15 mouse cellular contexts compared by ENCODE assay signal in the genomic region with DNA sequence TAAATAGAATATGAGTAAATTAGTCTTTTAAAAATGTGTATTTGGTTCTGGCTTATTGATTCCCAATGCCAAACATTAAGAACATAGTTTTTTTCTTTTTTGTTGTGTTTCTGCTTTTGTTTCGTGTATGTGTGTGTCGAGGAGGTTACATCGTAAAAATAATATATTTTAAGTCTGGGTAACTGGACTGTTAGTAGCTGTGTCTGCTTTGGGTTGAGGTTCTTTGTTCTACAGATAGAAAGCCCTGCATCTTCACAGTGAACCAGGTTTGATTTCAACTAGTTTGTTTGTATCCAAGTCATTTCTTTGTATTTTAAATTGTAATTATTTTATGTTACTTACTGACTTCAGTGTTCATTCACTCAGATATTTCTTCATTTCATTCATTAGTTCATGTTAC. TPM values are rescaled to one million over a fixed set of nuclear protein-coding genes. Genes with fewer than 3 reads are reported as not detected.
A peak's percentile ranks its signal among the peaks of the same experiment; 100 is the strongest.
DNase-seq lines count a peak whose midpoint lies in the region; ATAC-seq lines count a peak whose summit lies in the region.
"Had no signal": no experiment of that assay in that cellular context is flagged by ENCODE, and none has a peak within 500 bp of the region (broad histone marks: within the 10 kb centered on the region; RNA-seq: fewer than 3 reads in every experiment).

No protein-coding gene starts in this region.

- WGBS in heart, embryonic 12.5 days, result 79% methylated on average over 3 of the region's 3 CpGs
- WGBS in midbrain, embryonic 12.5 days, result 86% methylated on average over 3 of the region's 3 CpGs
- whole genome bisulfite sequencing in midbrain, embryonic 11.5 days, result 91% methylated on average over 3 of the region's 3 CpGs
- WGBS in hindbrain, embryonic 16.5 days, result 53% methylated on average over 3 of the region's 3 CpGs
- 52% methylated on average over 3 of the region's 3 CpGs for WGBS in neural tube, embryonic 15.5 days

- H3K4me3 ChIP-seq in heart, embryonic 12.5 days, result no peak overlapping the region
- H3K4me3 ChIP-seq in midbrain, embryonic 12.5 days, result no peak overlapping the region
- H3K4me3 ChIP-seq in midbrain, embryonic 11.5 days (ENCODE audit: low read depth, low read length), result no peak overlapping the region
- peak overlapping the region; percentile 39 for H3K4me3 ChIP-seq in hindbrain, embryonic 16.5 days (ENCODE audit: low read length)
- H3K4me3 ChIP-seq in neural tube, embryonic 15.5 days (replicated peaks), result peak overlapping the region; percentile 52
- H3K4me3 ChIP-seq: lung, embryonic 15.5 days; stomach, embryonic 15.5 days had no signal

- no peaks in the 10 kb centered on the region for H3K27me3 ChIP-seq in heart, embryonic 12.5 days (replicated peaks)
- no peaks in the 10 kb centered on the region for H3K27me3 ChIP-seq in midbrain, embryonic 12.5 days
- H3K27me3 ChIP-seq in midbrain, embryonic 11.5 days (ENCODE audit: control insufficient read depth, insufficient read depth, low read length), result no peaks in the 10 kb centered on the region
- H3K27me3 ChIP-seq in hindbrain, embryonic 16.5 days (replicated peaks; ENCODE audit: control insufficient read depth, insufficient read depth, low read length), result no peaks in the 10 kb centered on the region
- H3K27me3 ChIP-seq in neural tube, embryonic 15.5 days (replicated peaks), result no peaks in the 10 kb centered on the region
- H3K27me3 ChIP-seq: lung, embryonic 15.5 days; stomach, embryonic 15.5 days had no signal

- H3K9ac ChIP-seq in heart, embryonic 12.5 days, result no peak overlapping the region
- H3K9ac ChIP-seq in midbrain, embryonic 12.5 days (replicated peaks), result no peak overlapping the region
- no peak overlapping the region for H3K9ac ChIP-seq in midbrain, embryonic 11.5 days (ENCODE audit: low read length)
- peak overlapping the region; percentile 62; the same call in 1 of the 2 replicates for H3K9ac ChIP-seq in hindbrain, embryonic 16.5 days (ENCODE audit: low read depth, low read length)
- H3K9ac ChIP-seq in neural tube, embryonic 15.5 days (replicated peaks), result peak overlapping the region; percentile 68
- H3K9ac ChIP-seq: lung, embryonic 15.5 days; stomach, embryonic 15.5 days had no signal

- no peak for ATAC-seq in heart, embryonic 12.5 days (ENCODE audit: insufficient number of reproducible peaks, low FRiP score)
- ATAC-seq in midbrain, embryonic 12.5 days (ENCODE audit: low FRiP score, low read depth), result 0 out of 2 replicates have a peak, but pooled peaks have one; percentile 34
- ATAC-seq in midbrain, embryonic 11.5 days (ENCODE audit: low FRiP score), result no peak
- ATAC-seq in hindbrain, embryonic 16.5 days, result peak; percentile 66
- peak; percentile 56; the same call in 1 of the 2 replicates for ATAC-seq in neural tube, embryonic 15.5 days (ENCODE audit: low FRiP score)

- H3K9me3 ChIP-seq in heart, embryonic 12.5 days (replicated peaks), result no peaks in the 10 kb centered on the region
- no peaks in the 10 kb centered on the region for H3K9me3 ChIP-seq in midbrain, embryonic 12.5 days
- no peaks in the 10 kb centered on the region for H3K9me3 ChIP-seq in midbrain, embryonic 11.5 days (ENCODE audit: control insufficient read depth, low read length)
- H3K9me3 ChIP-seq in hindbrain, embryonic 16.5 days (ENCODE audit: control insufficient read depth, low read length), result no peaks in the 10 kb centered on the region
- no peaks in the 10 kb centered on the region for H3K9me3 ChIP-seq in neural tube, embryonic 15.5 days (replicated peaks)
- H3K9me3 ChIP-seq: lung, embryonic 15.5 days; stomach, embryonic 15.5 days had no signal

- H3K4me2 ChIP-seq in heart, embryonic 12.5 days, result peak overlapping the region; percentile 61; the same call in 1 of the 2 replicates
- H3K4me2 ChIP-seq in midbrain, embryonic 12.5 days (replicated peaks), result peak overlapping the region; percentile 29; the same call in 1 of the 2 replicates
- no peak overlapping the region for H3K4me2 ChIP-seq in midbrain, embryonic 11.5 days
- peak overlapping the region; percentile 21 for H3K4me2 ChIP-seq in hindbrain, embryonic 16.5 days (ENCODE audit: low read length)
- peak overlapping the region; percentile 50 for H3K4me2 ChIP-seq in neural tube, embryonic 15.5 days
- H3K4me2 ChIP-seq: lung, embryonic 15.5 days; stomach, embryonic 15.5 days had no signal

- peaks cover 8% of the 10 kb centered on the region; the same call in 1 of the 2 replicates for H3K36me3 ChIP-seq in heart, embryonic 12.5 days
- H3K36me3 ChIP-seq in midbrain, embryonic 12.5 days, result 0 out of 2 replicates have a peak, but pooled peaks cover 1% of the 10 kb centered on the region
- H3K36me3 ChIP-seq in midbrain, embryonic 11.5 days (ENCODE audit: control insufficient read depth, insufficient read depth, low read length), result no peaks in the 10 kb centered on the region
- H3K36me3 ChIP-seq in hindbrain, embryonic 16.5 days (ENCODE audit: control insufficient read depth, insufficient read depth, low read length), result no peaks in the 10 kb centered on the region
- H3K36me3 ChIP-seq in neural tube, embryonic 15.5 days, result peaks cover 2% of the 10 kb centered on the region; the same call in 1 of the 2 replicates
- H3K36me3 ChIP-seq: lung, embryonic 15.5 days; stomach, embryonic 15.5 days had no signal

- no peak overlapping the region for H3K27ac ChIP-seq in heart, embryonic 12.5 days (ENCODE audit: poor library complexity, severe bottlenecking)
- H3K27ac ChIP-seq in midbrain, embryonic 12.5 days (replicated peaks), result peak overlapping the region; percentile 83; the same call in 1 of the 2 replicates
- no peak overlapping the region for H3K27ac ChIP-seq in midbrain, embryonic 11.5 days (ENCODE audit: low read depth, low read length)
- H3K27ac ChIP-seq in hindbrain, embryonic 16.5 days (ENCODE audit: low read depth, low read length), result peak overlapping the region; percentile 77; the same call in 1 of the 2 replicates
- peak overlapping the region; percentile 91 for H3K27ac ChIP-seq in neural tube, embryonic 15.5 days (replicated peaks)
- H3K27ac ChIP-seq: lung, embryonic 15.5 days; stomach, embryonic 15.5 days had no signal

- H3K4me1 ChIP-seq in heart, embryonic 12.5 days (replicated peaks), result peaks cover 8% of the 10 kb centered on the region
- H3K4me1 ChIP-seq in midbrain, embryonic 12.5 days, result no peaks in the 10 kb centered on the region
- no peaks in the 10 kb centered on the region for H3K4me1 ChIP-seq in midbrain, embryonic 11.5 days (ENCODE audit: control insufficient read depth, insufficient read depth, low read length)
- no peaks in the 10 kb centered on the region for H3K4me1 ChIP-seq in hindbrain, embryonic 16.5 days (ENCODE audit: control insufficient read depth, insufficient read depth, low read depth, low read length)
- H3K4me1 ChIP-seq in neural tube, embryonic 15.5 days, result peaks cover 9% of the 10 kb centered on the region; the same call in 1 of the 2 replicates
- H3K4me1 ChIP-seq: lung, embryonic 15.5 days; stomach, embryonic 15.5 days had no signal

- intact Hi-C loops in heart, postnatal 10 days (cut with DNase I), result loop anchor here (10.0 kb wide), 1 partner anchor 339 kb away; no protein-coding TSS in a partner anchor

- DNase-seq in heart, postnatal 10 days, result no peak
- DNase-seq in midbrain, embryonic 11.5 days (ENCODE audit: low spot score, missing footprints), result no peak
- DNase-seq in kidney, adult 8-10 months, result no peak
- DNase-seq: adrenal gland, postnatal 36 days; kidney, adult 2 months; kidney, postnatal 4 days; thymus, postnatal 14 days had no signal

RNA-seq across cellular contexts. Expression of gene Gpr22, which starts 0.3 kb away (rescaled TPM):
- 14.2 and 17.5 TPM in 2 replicates for polyA plus RNA-seq in heart, embryonic 12.5 days (2016; fragmentation: Nextera tagmentation; extraction: Ambion mirVana)
- 10 to 100 TPM; 11.7 to 16.0 TPM for total RNA-seq in heart, postnatal 10 days (2021)
- polyA plus RNA-seq in midbrain, embryonic 12.5 days (2016; fragmentation: Nextera tagmentation; extraction: Ambion mirVana), result 9.0 and 11.4 TPM in 2 replicates
- 6.2 and 8.4 TPM in 2 replicates for polyA plus RNA-seq in midbrain, embryonic 11.5 days (2014; fragmentation: Nextera tagmentation; extraction: Ambion mirVana)
- 17.6 and 17.7 TPM in 2 replicates for polyA plus RNA-seq in hindbrain, embryonic 16.5 days (2015; fragmentation: Nextera tagmentation; extraction: Ambion mirVana)
- polyA plus RNA-seq in neural tube, embryonic 15.5 days (2015; fragmentation: Nextera tagmentation; extraction: Ambion mirVana), result 19.6 and 22.4 TPM in 2 replicates
- total RNA-seq: gastrocnemius, adult 18-20 months; liver, adult 2 months had no signal
- polyA plus RNA-seq: liver, adult 2 months had no signal

RNA-seq across cellular contexts. Expression of gene Cog5, which starts 59.4 kb away (rescaled TPM):
- 33.5 and 34.2 TPM in 2 replicates for polyA plus RNA-seq in heart, embryonic 12.5 days (2016; fragmentation: Nextera tagmentation; extraction: Ambion mirVana)
- 10 to 100 TPM; 54.9 to 69.8 TPM for total RNA-seq in heart, postnatal 10 days (2021)
- polyA plus RNA-seq in midbrain, embryonic 12.5 days (2016; fragmentation: Nextera tagmentation; extraction: Ambion mirVana), result 33.5 TPM in 2 replicates
- polyA plus RNA-seq in midbrain, embryonic 11.5 days (2014; fragmentation: Nextera tagmentation; extraction: Ambion mirVana), result 34.3 and 41.6 TPM in 2 replicates
- polyA plus RNA-seq in hindbrain, embryonic 16.5 days (2015; fragmentation: Nextera tagmentation; extraction: Ambion mirVana), result 20.7 and 26.4 TPM in 2 replicates
- 27.4 and 28.6 TPM in 2 replicates for polyA plus RNA-seq in neural tube, embryonic 15.5 days (2015; fragmentation: Nextera tagmentation; extraction: Ambion mirVana)

RNA-seq across cellular contexts. Expression of gene Dus4l, which starts 59.4 kb away (rescaled TPM):
- polyA plus RNA-seq in heart, embryonic 12.5 days (2016; fragmentation: Nextera tagmentation; extraction: Ambion mirVana), result 7.2 and 7.9 TPM in 2 replicates
- 1 to 10 TPM; 6.8 to 8.9 TPM for total RNA-seq in heart, postnatal 10 days (2021)
- polyA plus RNA-seq in midbrain, embryonic 12.5 days (2016; fragmentation: Nextera tagmentation; extraction: Ambion mirVana), result 7.9 and 9.4 TPM in 2 replicates
- polyA plus RNA-seq in midbrain, embryonic 11.5 days (2014; fragmentation: Nextera tagmentation; extraction: Ambion mirVana), result 9.1 and 9.9 TPM in 2 replicates
- polyA plus RNA-seq in hindbrain, embryonic 16.5 days (2015; fragmentation: Nextera tagmentation; extraction: Ambion mirVana), result 6.8 and 7.9 TPM in 2 replicates
- 6.8 and 10.3 TPM in 2 replicates for polyA plus RNA-seq in neural tube, embryonic 15.5 days (2015; fragmentation: Nextera tagmentation; extraction: Ambion mirVana)

Comparison
In these comparisons a context has a peak if more than half of its experiments do, and no peak if none do; other contexts are left out.
1. ATAC-seq: peak in midbrain, embryonic 12.5 days (single experiment), hindbrain, embryonic 16.5 days (single experiment) and neural tube, embryonic 15.5 days (single experiment); none in heart, embryonic 12.5 days (single experiment) and midbrain, embryonic 11.5 days (single experiment).
2. H3K27ac ChIP-seq: peak in midbrain, embryonic 12.5 days (single experiment), hindbrain, embryonic 16.5 days (single experiment) and neural tube, embryonic 15.5 days (single experiment); none in heart, embryonic 12.5 days (single experiment) and midbrain, embryonic 11.5 days (single experiment).
3. H3K4me3 ChIP-seq: peak in hindbrain, embryonic 16.5 days (single experiment) and neural tube, embryonic 15.5 days (single experiment); none in heart, embryonic 12.5 days (single experiment), midbrain, embryonic 12.5 days (single experiment) and midbrain, embryonic 11.5 days (single experiment).
4. H3K9ac ChIP-seq: peak in hindbrain, embryonic 16.5 days (single experiment) and neural tube, embryonic 15.5 days (single experiment); none in heart, embryonic 12.5 days (single experiment), midbrain, embryonic 12.5 days (single experiment) and midbrain, embryonic 11.5 days (single experiment).